Mouse (Mus musculus) ovary, adult 18-20 months (tissue): ENCODE measurements at regions not wholly inside any gene's neighbourhood (a gene's known extent, or its start where the extent isn't known, plus 50 kb on each side); places are given as distances from the start of the nearest gene placed in this dataset.
"Not testable (repeated sequence)": the region's sequence is repeated elsewhere in the genome, so short reads cannot be mapped to it uniquely, and the experiment has no call there.

Experiments used
- DNase-seq: peaks from one replicate; pipeline ENCODE4 v3.0.0; 2022; ENCODE audit warnings: low spot score, mixed read lengths

DNA sequence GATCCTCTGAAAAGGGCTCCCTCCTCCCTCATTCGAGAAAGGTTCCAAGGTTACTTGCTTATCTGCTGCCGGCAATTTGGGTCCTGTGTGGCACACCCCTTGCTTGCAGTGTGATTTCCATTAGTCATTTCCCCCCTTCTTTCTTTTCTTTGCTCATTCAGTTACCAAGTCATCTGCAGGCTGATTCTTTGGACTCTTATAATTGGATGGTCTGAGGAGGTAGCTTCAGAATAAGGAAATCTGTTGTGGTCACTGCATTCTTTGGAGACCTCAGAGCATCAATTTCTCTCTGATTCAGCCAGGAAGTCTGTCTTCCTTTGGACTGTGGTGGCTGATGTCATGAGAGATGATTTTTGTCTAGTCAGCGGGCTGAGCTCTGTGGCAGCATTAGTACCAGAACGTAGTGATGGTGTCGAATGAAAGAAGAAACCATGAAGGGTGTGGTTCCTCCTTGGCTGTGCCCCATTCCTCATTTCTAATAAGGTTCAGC, 91.4 kb upstream of the Mdm1 start:
- DNase-seq = no peak

DNA sequence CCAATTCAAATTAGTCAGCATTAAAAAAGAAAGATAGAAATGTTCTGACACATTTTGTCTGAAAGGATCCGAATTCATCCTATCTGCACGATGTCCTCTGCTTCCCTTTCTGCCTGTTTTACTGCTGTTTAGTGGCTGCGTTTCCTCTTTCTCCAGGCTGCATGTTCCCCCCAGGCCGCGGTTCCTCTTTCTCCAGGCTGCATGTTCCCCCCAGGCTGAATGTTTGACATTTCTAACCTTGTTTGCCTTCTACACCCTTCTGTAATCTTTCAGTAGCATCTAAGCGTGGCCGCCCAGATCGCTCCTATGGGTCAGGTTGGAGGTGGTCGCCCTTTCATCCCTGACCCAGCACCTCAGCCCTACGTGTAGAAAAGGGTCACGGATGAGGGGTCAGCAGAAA, 89.6 kb upstream of the Mdm1 start:
- DNase-seq = no peak

DNA sequence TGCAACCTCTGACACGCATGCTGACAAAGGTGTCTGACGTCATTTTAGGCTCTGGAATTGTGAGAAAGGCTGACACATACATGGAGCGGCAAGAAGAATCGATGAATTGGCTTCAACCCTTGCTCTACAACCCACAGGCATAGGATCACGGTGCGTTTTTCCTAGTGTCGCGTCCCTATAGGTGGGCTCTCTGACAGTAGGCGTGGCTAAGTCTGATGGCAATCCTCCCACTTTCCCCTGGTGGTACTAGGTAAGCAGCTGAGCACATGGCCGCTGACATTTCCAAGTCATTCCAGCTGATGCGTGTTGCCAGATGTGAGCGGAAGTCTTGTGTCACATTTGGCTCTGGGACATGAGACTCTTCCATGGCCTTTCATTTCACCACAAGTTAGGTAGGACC, 89.1 kb upstream of the Mdm1 start:
- DNase-seq = no peak

DNA sequence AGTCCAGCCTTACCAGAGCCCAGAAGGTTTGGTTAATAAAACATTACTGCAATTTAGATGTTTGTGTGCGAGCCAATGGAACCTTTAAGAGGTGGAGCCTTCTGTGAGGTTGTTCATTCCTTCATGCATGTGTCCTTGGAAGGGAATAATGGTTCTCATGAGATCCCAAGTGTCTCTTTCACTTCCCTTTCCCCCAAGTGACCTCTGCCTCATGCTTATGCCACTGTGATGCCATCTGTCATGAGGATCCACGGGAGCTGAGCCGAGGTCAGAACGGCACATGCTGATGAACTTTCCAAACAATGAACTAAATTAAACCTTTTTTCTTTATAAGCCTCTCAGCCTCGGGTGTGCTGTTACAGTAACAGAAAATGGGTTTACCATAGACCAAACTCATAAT, 88.6 kb upstream of the Mdm1 start:
- no peak for DNase-seq

DNA sequence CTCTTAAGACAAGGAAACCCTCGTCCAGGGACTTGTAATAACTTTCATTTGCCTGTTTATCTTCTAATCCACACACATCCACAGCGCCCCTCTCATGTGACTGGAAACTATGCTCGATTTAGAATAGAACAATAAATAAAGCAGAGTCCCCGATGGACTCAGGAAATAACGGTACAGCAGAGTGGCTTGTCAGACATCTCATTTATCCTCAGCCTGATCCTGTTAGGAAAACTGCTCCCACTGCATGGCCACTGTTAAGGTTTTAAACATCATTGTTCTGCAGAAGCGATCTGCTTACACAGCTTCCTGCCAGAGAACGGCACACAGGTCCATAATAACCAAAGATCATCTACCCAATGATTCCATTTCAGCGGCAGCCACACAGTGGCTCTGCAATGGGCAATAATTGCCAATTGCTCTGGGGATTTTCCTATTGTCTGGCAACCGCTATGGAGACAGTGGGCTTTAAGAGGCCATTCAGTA, 84.8 kb upstream of the Mdm1 start:
- no peak for DNase-seq

DNA sequence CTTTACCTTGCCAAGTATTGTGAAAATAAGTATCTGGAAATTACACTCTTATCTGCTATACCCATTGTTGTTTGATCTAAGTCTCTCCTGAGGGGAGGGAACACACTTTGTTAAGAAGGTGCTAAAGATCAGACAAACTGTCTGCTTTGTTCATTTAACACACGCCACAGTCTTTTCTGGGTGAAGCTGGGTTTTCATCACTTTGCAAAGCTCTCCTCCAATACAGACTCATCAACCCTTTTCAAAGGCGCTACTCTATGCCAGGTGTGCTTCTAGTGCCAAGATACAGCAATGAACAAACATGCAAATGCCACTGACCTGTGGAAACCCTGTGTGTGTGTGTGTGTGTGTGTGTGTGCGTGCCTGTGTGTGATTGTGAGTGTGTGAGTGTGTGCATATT, 84.1 kb upstream of the Mdm1 start:
- no peak for DNase-seq

DNA sequence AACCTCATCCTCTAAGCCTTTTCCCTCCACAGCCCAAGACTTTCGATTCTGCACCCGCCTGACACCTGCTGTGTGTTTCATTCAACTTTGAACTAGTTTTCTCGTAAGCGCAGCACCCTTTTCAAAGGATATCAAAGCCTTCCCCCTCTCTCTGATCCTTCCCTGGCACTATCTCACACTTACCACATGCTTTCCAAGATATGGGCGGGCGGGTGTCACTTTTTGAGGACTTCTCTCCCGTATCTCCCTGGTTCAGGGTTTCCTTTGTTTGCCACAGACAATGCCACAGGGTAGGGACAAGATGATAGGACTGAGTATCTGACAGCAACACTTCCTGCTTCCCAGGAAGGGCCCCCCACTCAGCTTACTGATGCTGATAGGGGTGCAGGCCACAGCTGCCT, 76.8 kb upstream of the Mdm1 start:
- no peak for DNase-seq

GRCm38 (mm10) chr10:118076341-118076740, 65.3 kb upstream of the Mdm1 start:
- not testable (repeated sequence) for DNase-seq

GRCm38 (mm10) chr10:118081636-118082166, 59.9 kb upstream of the Mdm1 start:
- no peak for DNase-seq

- DNase-seq = no peak
Observed at GRCm38 (mm10) chr10:118083035-118083720, 58.4 kb upstream of the Mdm1 start.

- no peak for DNase-seq
Observed at GRCm38 (mm10) chr10:118083721-118084075, 57.9 kb upstream of the Mdm1 start.

GRCm38 (mm10) chr10:118085046-118085983, 56.3 kb upstream of the Mdm1 start:
- DNase-seq = no peak

GRCm38 (mm10) chr10:118087570-118088340, 53.9 kb upstream of the Mdm1 start:
- DNase-seq = no peak

- no peak for DNase-seq
Observed at GRCm38 (mm10) chr10:118088499-118088898, 53.1 kb upstream of the Mdm1 start.

- no peak for DNase-seq
Observed at GRCm38 (mm10) chr10:118089879-118090278, 51.7 kb upstream of the Mdm1 start.

DNA sequence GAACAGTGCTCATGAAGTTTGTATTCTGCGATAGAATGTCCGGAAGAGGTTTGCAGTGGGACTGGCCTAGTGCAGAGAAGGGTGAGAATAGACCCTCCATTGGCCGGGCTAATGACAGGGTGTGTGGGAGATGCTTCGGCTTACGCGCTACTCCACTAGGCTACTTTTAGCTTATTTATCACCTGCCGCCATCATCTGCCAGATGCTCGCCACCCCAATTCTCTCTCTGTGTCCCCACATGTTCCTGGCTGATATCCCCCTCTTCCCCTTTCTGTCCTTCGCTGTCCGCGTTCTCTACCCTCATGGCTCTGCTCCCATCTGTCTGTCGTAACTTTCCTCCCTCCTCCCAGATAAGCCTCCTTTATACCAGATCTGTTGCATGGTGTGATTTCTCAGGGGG, 50.1 kb upstream of the Mdm1 start:
- DNase-seq = no peak
